Mouse (Mus musculus): ENCODE measurements at regions not wholly inside any gene's neighbourhood (a gene's known extent, or its start where the extent isn't known, plus 50 kb on each side); places are given as distances from the start of the nearest gene placed in this dataset.

GRCm38 (mm10) chr15:86566111-86566510 lies 351.9 kb downstream of the Tbc1d22a start:
- no peak for DNase-seq

DNA sequence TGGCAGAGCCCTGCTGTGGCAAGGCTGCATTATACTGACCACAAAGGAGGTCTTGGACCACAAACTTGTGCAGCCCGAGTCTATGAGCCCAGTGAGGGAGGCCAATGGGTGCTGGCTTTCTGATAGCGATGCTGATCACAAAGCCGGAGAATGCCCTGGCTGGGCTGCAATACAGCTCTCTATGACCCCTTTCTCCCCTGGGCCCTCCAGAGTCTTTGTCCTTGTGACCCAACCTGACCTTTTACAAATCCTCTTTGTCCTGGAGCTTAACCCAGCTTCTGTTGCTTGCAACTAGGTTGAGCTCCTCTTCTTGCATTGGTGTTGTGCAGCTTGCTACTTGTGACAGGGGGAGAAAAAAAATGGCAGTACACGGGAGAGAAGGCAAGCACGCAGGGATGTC lies 360.1 kb downstream of the Tbc1d22a start:
- no peak for DNase-seq

DNA sequence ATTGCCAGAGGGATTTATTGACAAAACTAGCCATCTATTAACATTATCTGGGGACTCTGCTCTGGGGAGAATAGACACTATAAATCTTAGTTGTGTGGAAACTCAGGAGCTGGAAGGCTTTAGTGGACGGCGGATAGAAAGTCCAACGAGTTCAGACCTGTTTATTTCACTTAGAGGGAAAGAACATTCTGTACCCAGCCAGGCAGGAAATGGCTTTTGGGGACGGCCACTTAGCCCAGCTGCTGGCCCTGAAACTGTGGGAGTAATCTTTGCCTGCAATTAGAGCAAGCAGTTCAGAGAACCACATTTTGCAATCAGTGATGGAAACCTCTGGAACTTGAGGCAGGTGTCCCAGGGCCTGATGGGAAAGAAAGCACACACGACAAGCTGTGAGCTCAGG lies 362.4 kb downstream of the Tbc1d22a start:
- DNase-seq = no peak

DNA sequence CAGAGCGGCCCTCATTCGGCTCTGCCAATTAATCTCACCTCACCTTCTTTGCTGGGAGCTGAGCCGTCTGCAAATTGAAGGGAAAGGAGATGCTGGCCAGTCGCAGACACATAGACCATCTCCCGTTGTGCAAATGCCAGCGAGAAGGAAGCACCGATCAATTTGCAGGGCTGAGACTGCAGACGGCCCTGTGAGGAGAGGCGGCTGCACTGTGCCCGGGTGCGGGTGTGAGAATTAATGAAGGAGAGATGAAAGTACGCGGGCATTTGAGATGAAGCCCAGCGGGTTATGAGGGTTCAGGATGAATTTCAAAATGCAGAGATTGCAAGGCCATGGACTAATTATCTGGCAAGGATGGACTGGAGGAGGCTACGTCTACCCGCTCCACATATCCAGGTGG lies 364.4 kb downstream of the Tbc1d22a start:
- no peak for DNase-seq

DNA sequence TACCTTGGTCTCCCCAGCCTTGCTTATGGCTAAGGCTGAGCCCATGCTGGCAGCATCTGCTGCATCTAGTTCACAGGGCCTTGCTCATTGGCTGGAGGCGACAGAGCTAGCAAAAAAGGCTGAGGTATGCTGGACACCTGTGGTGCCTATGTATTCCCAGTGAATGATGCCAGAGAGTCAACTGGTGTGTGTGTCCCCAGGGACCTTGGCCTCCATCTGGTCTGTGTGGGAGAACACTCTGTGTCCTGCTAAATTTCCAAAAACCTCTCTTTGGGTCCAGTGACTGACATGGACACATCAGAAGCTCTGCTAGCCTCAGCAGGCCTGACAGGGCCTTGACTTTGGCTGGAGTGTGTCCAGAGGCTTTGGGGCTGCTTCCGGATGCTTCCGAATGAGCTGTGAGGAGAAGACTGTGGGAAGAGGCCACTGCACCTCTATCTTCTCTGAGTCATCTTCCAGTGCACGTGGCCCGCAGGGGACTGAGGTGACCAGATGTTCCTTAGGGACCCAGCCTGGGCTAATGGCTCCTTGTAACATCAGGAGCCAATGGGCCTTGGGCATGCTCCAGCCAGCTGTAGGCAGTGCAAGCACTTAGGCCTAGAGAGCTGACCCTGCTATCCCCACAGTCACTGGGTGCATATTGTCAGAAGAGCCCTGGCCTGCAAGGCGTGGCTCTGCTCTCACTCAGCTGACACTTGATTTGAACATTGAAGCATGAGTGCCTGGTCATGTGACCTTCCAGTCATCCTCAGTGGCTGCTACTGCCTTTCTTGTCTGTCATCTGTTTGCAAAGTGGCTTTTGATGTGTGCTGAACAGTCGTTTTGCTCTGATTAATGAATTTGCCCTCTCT lies 368.2 kb downstream of the Tbc1d22a start:
- peak; percentile 43 to 46 for DNase-seq

DNA sequence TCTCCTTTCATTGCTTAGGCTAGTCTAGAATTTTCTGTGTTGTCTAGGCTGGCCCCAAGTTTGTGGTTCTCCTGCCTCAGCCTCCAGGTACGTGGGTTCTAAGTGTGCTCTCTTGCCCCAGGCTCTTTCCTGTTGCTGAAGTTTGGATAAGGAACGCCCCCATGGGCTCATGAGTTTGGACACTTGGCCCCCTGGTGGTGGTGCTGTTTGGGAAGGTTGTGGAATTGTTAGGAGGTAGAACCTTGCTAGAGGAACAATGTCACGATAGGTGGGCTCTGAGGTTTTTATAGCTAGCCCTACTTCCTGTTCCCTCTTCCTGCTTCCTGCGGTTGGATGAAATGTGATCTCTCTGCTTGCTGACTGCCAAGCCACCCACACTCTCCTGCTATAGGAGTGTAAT lies 371.5 kb downstream of the Tbc1d22a start:
- no peak for DNase-seq

DNA sequence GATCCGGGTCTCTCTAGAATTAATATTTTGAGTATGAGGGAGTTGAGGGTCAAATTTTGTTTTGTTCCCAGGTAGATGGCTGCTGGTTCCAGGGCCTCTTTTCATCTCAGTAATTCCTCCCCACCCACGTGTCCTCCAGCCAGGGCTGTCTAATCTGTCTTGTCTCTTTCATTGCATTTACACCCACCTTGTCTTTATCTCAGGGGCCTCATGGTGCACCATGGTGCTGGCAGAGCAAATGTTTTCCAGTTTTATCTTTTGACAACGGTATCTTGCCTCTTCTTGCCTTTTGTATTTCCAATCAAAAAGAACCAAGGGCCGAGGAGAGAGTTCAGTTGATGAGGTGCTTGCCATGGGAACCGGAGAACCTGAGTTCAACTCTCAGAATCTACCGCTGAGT lies 372.9 kb downstream of the Tbc1d22a start:
- no peak for DNase-seq

DNA sequence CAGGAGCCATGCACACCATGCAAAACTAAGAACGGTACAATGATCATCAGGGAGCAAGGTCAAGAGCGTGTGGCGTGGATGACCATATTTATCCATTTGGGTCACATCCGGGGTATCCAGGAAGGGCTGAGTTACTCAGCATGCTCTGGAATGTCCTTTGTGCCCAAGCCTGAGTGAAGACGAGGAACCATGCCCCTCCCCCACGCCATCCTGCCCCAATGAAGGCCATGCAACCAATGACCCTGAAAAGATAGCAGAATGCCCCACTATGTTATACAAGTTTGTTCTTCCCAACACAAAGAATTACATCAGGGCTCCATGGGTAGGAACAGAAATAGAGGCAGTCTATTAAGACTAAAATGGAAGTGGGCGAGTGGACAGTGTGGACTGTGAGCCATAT lies 375.8 kb downstream of the Tbc1d22a start:
- no peak for DNase-seq

- DNase-seq = peak in 1 of 2 experiments; percentile 18
Observed at GRCm38 (mm10) chr15:86590896-86591295, 376.6 kb downstream of the Tbc1d22a start.

DNA sequence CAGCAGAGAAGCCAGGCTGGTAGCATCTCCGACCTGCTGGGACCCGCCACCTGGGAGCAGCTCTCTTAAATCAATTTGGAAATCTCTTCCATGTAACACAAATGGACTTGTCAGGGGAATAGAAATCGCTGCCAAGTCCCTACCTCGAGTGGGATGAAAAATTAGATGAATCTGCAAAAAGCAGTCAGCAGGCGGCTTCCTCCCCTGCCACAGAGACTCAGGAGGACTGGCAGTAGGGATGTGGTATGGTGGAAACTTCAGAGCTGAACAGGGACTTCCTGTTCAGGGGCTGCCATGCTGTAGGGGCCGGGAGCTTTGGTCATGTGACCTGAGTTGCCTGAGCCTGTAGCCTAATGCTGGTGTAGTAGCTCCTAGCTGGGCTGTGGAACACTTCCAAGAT lies 379.1 kb downstream of the Tbc1d22a start:
- DNase-seq = peak; percentile 42 to 44

GRCm38 (mm10) chr15:86606411-86606810 lies 392.2 kb downstream of the Tbc1d22a start:
- DNase-seq = no peak

DNA sequence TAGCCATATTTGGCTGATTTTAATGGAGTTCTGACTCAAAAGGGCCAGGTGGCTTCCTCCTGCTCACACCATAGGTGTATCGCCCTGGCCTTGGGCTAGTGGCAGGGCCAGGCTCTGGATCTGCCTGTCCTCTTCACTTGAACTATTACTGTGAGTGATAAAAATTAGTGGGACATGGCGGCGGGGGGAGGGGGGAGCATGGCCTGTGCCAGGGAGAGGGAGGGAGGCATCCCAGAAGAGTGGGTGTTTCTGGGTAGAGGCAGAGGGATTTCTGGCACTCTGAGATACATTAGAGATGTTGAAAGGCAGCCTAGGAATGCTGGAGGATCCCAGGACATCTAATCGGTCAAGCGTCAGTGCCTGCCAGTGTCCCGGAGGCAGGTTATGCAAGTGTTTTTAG lies 395.4 kb downstream of the Tbc1d22a start:
- no peak for DNase-seq

- DNase-seq = peak; percentile 13 to 16
Observed at GRCm38 (mm10) chr15:86631376-86631775, 417.1 kb downstream of the Tbc1d22a start.

GRCm38 (mm10) chr15:86645244-86645643 lies 431.0 kb downstream of the Tbc1d22a start:
- DNase-seq = no peak

- no peak for DNase-seq
Observed at GRCm38 (mm10) chr15:86648131-86648530, 433.9 kb downstream of the Tbc1d22a start.

DNA sequence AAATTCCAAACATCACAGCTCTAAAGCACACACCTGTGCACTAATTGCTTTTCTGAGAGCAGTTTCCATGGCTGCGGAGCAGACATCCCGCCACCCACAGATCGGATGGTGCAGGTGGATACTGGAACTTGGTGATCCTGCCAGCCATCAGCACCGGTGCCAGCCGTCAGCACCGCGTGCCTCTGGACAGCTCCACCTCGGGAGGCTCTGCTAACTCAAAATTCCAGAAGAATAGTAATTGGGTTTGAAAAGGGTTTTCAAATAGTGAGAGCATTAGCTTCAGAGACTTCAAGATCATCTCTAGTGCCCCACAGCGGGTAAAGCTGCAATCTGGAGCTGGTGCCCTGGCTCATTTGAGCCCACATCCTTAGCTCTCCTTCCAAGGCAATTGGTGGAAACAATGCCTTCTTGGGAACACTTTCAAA lies 458.8 kb downstream of the Tbc1d22a start:
- DNase-seq = peak; percentile 46 to 53

DNA sequence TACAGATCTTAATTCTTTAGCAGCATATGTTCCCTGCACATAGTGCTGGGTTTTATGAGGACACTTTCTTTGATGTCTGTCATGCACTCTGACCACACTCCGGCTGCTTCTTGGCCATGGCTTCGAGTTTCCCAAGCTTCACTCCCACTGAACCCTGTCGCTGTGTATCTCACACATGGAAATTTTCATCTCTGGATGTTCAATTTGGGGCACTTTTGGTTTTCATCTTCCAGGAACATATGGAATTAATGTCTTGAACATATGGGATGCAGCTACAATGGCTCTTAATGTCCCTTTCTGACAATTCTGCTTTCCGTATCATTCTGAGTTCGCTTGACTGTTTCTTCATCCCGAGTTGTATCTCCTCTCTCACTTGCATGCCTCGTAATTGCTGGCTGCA lies 462.8 kb downstream of the Tbc1d22a start:
- DNase-seq = no peak

DNA sequence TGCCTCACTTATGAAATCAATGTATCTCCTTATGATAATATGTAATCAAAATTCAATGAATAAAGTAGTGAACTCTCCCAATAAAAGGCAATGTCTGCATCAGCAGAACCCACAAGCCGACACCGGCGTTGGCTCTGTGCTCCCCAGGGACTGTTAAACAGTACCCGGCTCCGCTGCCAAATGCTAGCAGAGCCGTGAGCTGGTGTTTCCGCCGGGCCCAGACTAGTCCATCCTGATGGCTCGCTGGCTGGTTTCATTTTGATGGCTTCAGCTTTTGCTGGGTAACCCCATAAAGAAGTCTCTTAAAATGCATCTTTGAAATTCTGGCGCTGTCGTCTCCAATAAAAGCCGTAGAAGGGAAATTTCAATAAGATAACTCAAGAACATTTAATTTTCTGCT lies 468.8 kb downstream of the Tbc1d22a start:
- DNase-seq = peak; percentile 58 to 72

GRCm38 (mm10) chr15:86689694-86690093 lies 475.4 kb downstream of the Tbc1d22a start:
- peak; percentile 83 to 88 for DNase-seq

- DNase-seq = no peak
Observed at GRCm38 (mm10) chr15:86696806-86697205, 482.5 kb downstream of the Tbc1d22a start.

DNA sequence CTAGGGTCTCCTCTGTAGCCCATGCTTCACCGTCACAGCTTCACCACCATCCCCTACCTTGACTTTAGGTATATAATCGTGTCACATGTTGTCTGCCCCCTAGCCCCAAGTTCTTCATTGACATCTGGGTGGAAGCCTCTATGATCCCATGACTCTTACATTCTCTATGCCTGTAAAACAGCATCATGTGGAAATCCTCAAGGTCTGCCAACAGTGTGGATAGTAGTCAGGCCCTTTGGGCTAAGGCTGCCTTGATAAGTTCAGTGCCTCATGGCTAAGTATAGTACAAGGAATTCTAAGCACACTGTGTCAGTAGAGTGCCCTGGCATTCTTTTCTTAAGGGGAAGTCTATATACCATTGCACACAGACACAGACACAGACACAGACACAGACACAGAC lies 496.2 kb downstream of the Tbc1d22a start:
- DNase-seq = no peak

DNA sequence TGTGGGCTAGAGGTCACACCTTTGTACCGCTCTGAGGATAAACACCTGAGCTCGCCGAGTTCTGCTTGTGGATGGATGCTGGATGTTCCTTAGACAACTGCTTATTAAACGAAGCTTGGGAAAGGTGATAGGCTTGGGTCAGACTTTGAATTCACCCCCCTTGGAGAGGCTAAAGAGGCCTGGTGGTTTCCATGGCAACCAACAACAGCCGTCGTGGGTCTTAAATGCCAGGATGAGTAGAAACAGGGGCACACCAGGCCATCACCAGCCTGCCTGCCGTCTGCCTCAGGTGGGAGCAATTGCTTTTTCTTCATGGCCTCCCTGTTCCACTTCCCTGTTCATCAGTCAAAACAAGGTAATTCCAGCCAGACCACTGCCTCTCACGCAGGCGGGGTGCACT lies 504.1 kb downstream of the Tbc1d22a start:
- DNase-seq = no peak

DNA sequence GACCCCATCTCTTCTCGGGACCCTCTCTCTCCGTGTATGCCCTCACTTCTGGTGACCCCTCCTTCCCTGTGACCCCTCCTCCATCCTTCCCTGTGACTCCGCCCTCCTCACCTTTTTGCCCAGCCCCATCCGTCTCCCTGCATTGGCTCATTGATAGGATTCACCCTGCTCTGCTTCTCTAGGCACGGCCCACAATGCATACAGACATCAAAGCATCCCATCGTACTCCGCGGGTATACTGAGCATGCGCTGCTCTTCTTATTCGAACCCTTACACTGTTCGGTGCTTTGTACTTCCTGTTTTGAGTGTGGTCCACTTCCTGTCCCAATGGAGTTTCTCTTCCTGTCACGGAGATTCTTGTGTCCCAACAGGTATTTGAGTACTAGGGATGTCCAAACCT lies 504.8 kb downstream of the Tbc1d22a start:
- DNase-seq = no peak

DNA sequence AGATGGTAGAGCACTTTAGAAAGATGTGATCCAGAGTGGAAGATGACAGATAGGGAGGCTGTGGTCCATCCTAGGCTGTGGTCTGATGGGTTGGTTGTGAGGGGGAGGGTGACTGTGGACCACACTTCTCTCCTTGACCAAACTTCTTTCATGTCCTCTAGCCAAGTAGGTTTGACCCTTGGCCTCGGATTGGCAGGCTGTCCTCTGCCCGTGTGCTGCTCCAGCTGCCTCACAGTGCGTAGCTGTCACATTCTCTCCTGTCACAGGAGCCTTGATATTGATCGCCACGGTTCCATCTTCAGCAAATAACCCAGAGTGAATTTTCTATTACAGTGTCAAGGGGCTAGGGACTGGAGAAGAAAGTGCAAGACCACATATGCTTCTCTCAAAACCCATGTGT lies 506.9 kb downstream of the Tbc1d22a start:
- peak; percentile 63 to 64 for DNase-seq

GRCm38 (mm10) chr15:86737945-86738344 lies 523.7 kb downstream of the Tbc1d22a start:
- no peak for DNase-seq
